Comparison of ENCODE assay signal across 20 mouse cellular contexts in the genomic region with DNA sequence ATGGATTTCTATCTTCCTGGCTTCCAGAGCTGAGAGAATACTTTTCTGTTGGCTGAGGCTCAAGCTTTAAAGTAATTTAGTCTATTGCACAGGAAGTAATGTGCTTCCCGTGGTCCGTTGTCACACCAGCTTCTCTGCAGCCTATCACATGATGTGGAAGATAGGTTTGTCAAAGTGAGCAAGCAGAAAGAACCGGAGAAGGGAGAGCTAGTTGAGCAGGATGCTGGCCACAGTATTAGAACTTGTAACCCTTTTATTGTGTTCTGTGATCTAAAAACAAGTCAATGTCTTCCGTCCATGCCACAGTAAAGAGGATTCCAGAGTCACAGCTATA. TPM values are rescaled to one million over a fixed set of nuclear protein-coding genes. Genes with fewer than 3 reads are reported as not detected.
DNase-seq lines count a peak whose midpoint lies in the region; ATAC-seq lines count a peak whose summit lies in the region.
"Had no signal": no experiment of that assay in that cellular context is flagged by ENCODE, and none has a peak within 500 bp of the region (broad histone marks: within the 10 kb centered on the region; RNA-seq: fewer than 3 reads in every experiment).

No protein-coding gene starts in this region.

- H3K27me3 ChIP-seq in heart, embryonic 16.5 days (ENCODE audit: control insufficient read depth, insufficient read depth, low read length): no peaks in the 10 kb centered on the region
- no peaks in the 10 kb centered on the region for H3K27me3 ChIP-seq in midbrain, embryonic 10.5 days (ENCODE audit: low read depth, poor library complexity, severe bottlenecking)
- H3K27me3 ChIP-seq in midbrain, embryonic 11.5 days (ENCODE audit: control insufficient read depth, insufficient read depth, low read length): no peaks in the 10 kb centered on the region
- H3K27me3 ChIP-seq: forebrain, embryonic 12.5 days; hindbrain, embryonic 12.5 days; liver, embryonic 12.5 days; lung, embryonic 15.5 days had no signal

- peak overlapping the region; percentile 24; the same call in 1 of the 2 replicates for H3K27ac ChIP-seq in heart, embryonic 16.5 days (ENCODE audit: low read length)
- H3K27ac ChIP-seq in midbrain, embryonic 10.5 days (replicated peaks): peak overlapping the region; percentile 55; the same call in 1 of the 2 replicates
- no peak overlapping the region for H3K27ac ChIP-seq in midbrain, embryonic 11.5 days (ENCODE audit: low read depth, low read length)
- H3K27ac ChIP-seq: embryonic facial prominence, embryonic 10.5 days; forebrain, embryonic 12.5 days; gastrocnemius, adult 2 months; hindbrain, embryonic 12.5 days; liver, embryonic 12.5 days; lung, embryonic 15.5 days had no signal

- no peaks in the 10 kb centered on the region for H3K36me3 ChIP-seq in heart, embryonic 16.5 days (ENCODE audit: control insufficient read depth, insufficient read depth)
- no peaks in the 10 kb centered on the region for H3K36me3 ChIP-seq in midbrain, embryonic 10.5 days
- H3K36me3 ChIP-seq in midbrain, embryonic 11.5 days (ENCODE audit: control insufficient read depth, insufficient read depth, low read length): no peaks in the 10 kb centered on the region
- H3K36me3 ChIP-seq: embryonic facial prominence, embryonic 10.5 days; forebrain, embryonic 12.5 days; G1E; hindbrain, embryonic 12.5 days; liver, embryonic 12.5 days; lung, embryonic 15.5 days had no signal

- no peaks in the 10 kb centered on the region for H3K9me3 ChIP-seq in heart, embryonic 16.5 days (replicated peaks; ENCODE audit: control insufficient read depth, low read length)
- no peaks in the 10 kb centered on the region for H3K9me3 ChIP-seq in midbrain, embryonic 10.5 days (replicated peaks)
- H3K9me3 ChIP-seq in midbrain, embryonic 11.5 days (ENCODE audit: control insufficient read depth, low read length): no peaks in the 10 kb centered on the region
- H3K9me3 ChIP-seq: embryonic facial prominence, embryonic 10.5 days; forebrain, embryonic 12.5 days; G1E; hindbrain, embryonic 12.5 days; liver, embryonic 12.5 days; lung, embryonic 15.5 days had no signal

- peak overlapping the region; percentile 55 for H3K4me2 ChIP-seq in heart, embryonic 16.5 days (ENCODE audit: low read depth, low read length)
- H3K4me2 ChIP-seq in midbrain, embryonic 11.5 days: no peak overlapping the region
- H3K4me2 ChIP-seq: forebrain, embryonic 12.5 days; hindbrain, embryonic 12.5 days; liver, embryonic 12.5 days; lung, embryonic 15.5 days had no signal

- no peak for DNase-seq in heart, postnatal 4 days
- DNase-seq in midbrain, embryonic 10.5 days (ENCODE audit: low spot score): no peak
- no peak for DNase-seq in midbrain, embryonic 11.5 days (ENCODE audit: low spot score, missing footprints)
- peak; percentile 5 for DNase-seq in naive thymus-derived CD4-positive, alpha-beta T cell, adult 2 months (ENCODE audit: low read depth)
- DNase-seq: adrenal gland, postnatal 14 days; cerebellum, adult 11 months; gastrocnemius, adult 2 months; kidney, adult 9 months; thymus, postnatal 36 days had no signal

- WGBS in heart, embryonic 16.5 days: 23% methylated on average over 4 of the region's 4 CpGs
- WGBS in midbrain, embryonic 10.5 days: 85% methylated on average over 4 of the region's 4 CpGs
- WGBS in midbrain, embryonic 11.5 days: 88% methylated on average over 4 of the region's 4 CpGs

- H3K4me3 ChIP-seq in heart, embryonic 16.5 days (ENCODE audit: low read length): no peak overlapping the region
- H3K4me3 ChIP-seq in midbrain, embryonic 10.5 days: no peak overlapping the region
- no peak overlapping the region for H3K4me3 ChIP-seq in midbrain, embryonic 11.5 days (ENCODE audit: low read depth, low read length)
- H3K4me3 ChIP-seq: embryonic facial prominence, embryonic 10.5 days; forebrain, embryonic 12.5 days; gastrocnemius, adult 2 months; hindbrain, embryonic 12.5 days; liver, embryonic 12.5 days; lung, embryonic 15.5 days had no signal

- H3K9ac ChIP-seq in heart, embryonic 16.5 days (ENCODE audit: low read length): no peak overlapping the region; the same call in 1 of the 2 replicates
- H3K9ac ChIP-seq in midbrain, embryonic 11.5 days (ENCODE audit: low read length): no peak overlapping the region
- H3K9ac ChIP-seq: forebrain, embryonic 12.5 days; hindbrain, embryonic 12.5 days; liver, embryonic 12.5 days; lung, embryonic 15.5 days had no signal

- H3K4me1 ChIP-seq in heart, embryonic 16.5 days (ENCODE audit: control insufficient read depth, insufficient read depth, low read length): peaks cover 14% of the 10 kb centered on the region
- peaks cover 29% of the 10 kb centered on the region for H3K4me1 ChIP-seq in midbrain, embryonic 10.5 days
- H3K4me1 ChIP-seq in midbrain, embryonic 11.5 days (ENCODE audit: control insufficient read depth, insufficient read depth, low read length): peaks cover 14% of the 10 kb centered on the region
- H3K4me1 ChIP-seq: liver, embryonic 12.5 days had no signal

- 0 out of 2 replicates have a peak, but pooled peaks have one; percentile 19 for ATAC-seq in heart, embryonic 16.5 days (replicated peaks; ENCODE audit: extremely low read depth, insufficient read depth, low FRiP score)
- no peak for ATAC-seq in midbrain, embryonic 11.5 days (ENCODE audit: low FRiP score)
- ATAC-seq in common myeloid progenitor, adult 5-6 weeks (replicated peaks; ENCODE audit: low read depth, poor library complexity, severe bottlenecking): peak; percentile 87
- ATAC-seq in erythroblast, adult 5-6 weeks (replicated peaks; ENCODE audit: low FRiP score, poor library complexity, severe bottlenecking): no peak
- ATAC-seq: liver, embryonic 12.5 days had no signal

RNA-seq across cellular contexts. Expression of a gene that starts 50.2 kb away (rescaled TPM):
- polyA plus RNA-seq in heart, embryonic 16.5 days (2015; fragmentation: Nextera tagmentation; extraction: Ambion mirVana): 0.21 and 0.32 TPM in 2 replicates
- total RNA-seq in heart, postnatal 4 days (2021): under 1 TPM in 1 of 2 experiments, not detected in 1; 0.09 TPM
- polyA plus RNA-seq in midbrain, embryonic 10.5 days (2016; fragmentation: Nextera tagmentation; extraction: Ambion mirVana): 8.3 and 15.1 TPM in 2 replicates
- polyA plus RNA-seq in midbrain, embryonic 11.5 days (2014; fragmentation: Nextera tagmentation; extraction: Ambion mirVana): 12.7 and 14.1 TPM in 2 replicates
- 0.05 and 0.34 TPM in 2 replicates for total RNA-seq in common myeloid progenitor, adult 5-6 weeks (2017)
- not detected in 2 replicates for total RNA-seq in erythroblast, adult 5-6 weeks (2015; ENCODE audit: low replicate concordance)
- not detected in 2 replicates for total RNA-seq in erythroblast, adult 5-6 weeks (2017; ENCODE audit: low replicate concordance)
- total RNA-seq: gastrocnemius, adult 2 months; heart, adult 8-10 months; megakaryocyte-erythroid progenitor cell, adult 5-6 weeks had no signal
- polyA plus RNA-seq: G1E had no signal

RNA-seq across cellular contexts. Expression of a gene that starts 52.8 kb away (rescaled TPM):
- 4.9 and 6.8 TPM in 2 replicates for polyA plus RNA-seq in heart, embryonic 16.5 days (2015; fragmentation: Nextera tagmentation; extraction: Ambion mirVana)
- 1 to 10 TPM; 2.5 to 3.9 TPM for total RNA-seq in heart, postnatal 4 days (2021)
- polyA plus RNA-seq in midbrain, embryonic 10.5 days (2016; fragmentation: Nextera tagmentation; extraction: Ambion mirVana): 21.7 and 25.0 TPM in 2 replicates
- polyA plus RNA-seq in midbrain, embryonic 11.5 days (2014; fragmentation: Nextera tagmentation; extraction: Ambion mirVana): 20.5 and 23.6 TPM in 2 replicates
- 12.2 and 17.9 TPM in 2 replicates for total RNA-seq in common myeloid progenitor, adult 5-6 weeks (2017)
- 4.8 and 6.1 TPM in 2 replicates for total RNA-seq in erythroblast, adult 5-6 weeks (2015; ENCODE audit: low replicate concordance)
- 1.2 and 1.8 TPM in 2 replicates for total RNA-seq in erythroblast, adult 5-6 weeks (2017; ENCODE audit: low replicate concordance)

Comparison
In these comparisons a context has a peak if more than half of its experiments do, and no peak if none do; other contexts are left out.
1. ATAC-seq: peak in heart, embryonic 16.5 days (single experiment) and common myeloid progenitor, adult 5-6 weeks (single experiment); none in midbrain, embryonic 11.5 days (single experiment) and erythroblast, adult 5-6 weeks (single experiment).